Mouse (Mus musculus) kidney, embryonic 16.5 days (tissue): Measurements from ENCODE around the gene Nfkbie. TPM values are rescaled to one million over a fixed set of nuclear protein-coding genes. Genes with fewer than 3 reads are reported as not detected.

Experiments used
- ATAC-seq: fragments of 200-750 bp; cut with Nextera tagmentation; 2 replicates; pipeline ENCODE4 v1.8.0; 2017; ENCODE audit warnings: moderate TSS enrichment; ENCODE audit not compliant: low FRiP score, low TSS enrichment
- H3K27ac ChIP-seq: fragments of 300-500 bp; sonication (generic); 2 replicates; pipeline ENCODE4 v1.5.1; 2014; ENCODE audit warnings: low read length
- H3K27me3 ChIP-seq: fragments of 300-500 bp; sonication (generic); 2 replicates; pipeline ENCODE4 v1.6.1; 2014; ENCODE audit warnings: low read length, control low read depth, mixed read lengths; ENCODE audit not compliant: insufficient read depth
- H3K36me3 ChIP-seq: fragments of 300-500 bp; sonication (generic); 2 replicates; pipeline ENCODE4 v1.6.1; 2014; ENCODE audit warnings: low read length, control low read depth, mixed read lengths; ENCODE audit not compliant: insufficient read depth
- H3K4me1 ChIP-seq: fragments of 300-500 bp; sonication (generic); 2 replicates; pipeline ENCODE4 v1.6.1; 2014; ENCODE audit warnings: low read length, control low read depth, mixed read lengths; ENCODE audit not compliant: insufficient read depth
- H3K4me2 ChIP-seq: fragments of 300-500 bp; sonication (generic); replicated peaks from 2 replicates; pipeline ENCODE4 v1.6.1; 2014; ENCODE audit warnings: low read depth, low read length
- H3K4me3 ChIP-seq: fragments of 300-500 bp; sonication (generic); 2 replicates; pipeline ENCODE4 v1.5.1; 2014; ENCODE audit warnings: mild to moderate bottlenecking, low read length
- H3K9ac ChIP-seq: fragments of 300-500 bp; sonication (generic); replicated peaks from 2 replicates; pipeline ENCODE4 v1.6.1; 2014; ENCODE audit warnings: low read length
- H3K9me3 ChIP-seq: fragments of 300-500 bp; sonication (generic); 2 replicates; pipeline ENCODE4 v1.6.1; 2016; ENCODE audit warnings: low read length, control low read depth
- WGBS: fragments of 180-500 bp; shearing (Covaris S2); extraction: QIAGEN DNeasy Blood & Tissue Kit; methylation state at CpG from one replicate; pipeline ENCODE4 v1.1.7; 2014; 5-methylcytosine and 5-hydroxymethylcytosine counted together
- polyA plus RNA-seq: library from polyadenylated mRNA; unstranded; fragments of >200 nt; fragmentation: Nextera tagmentation; extraction: Ambion mirVana; gene quantifications from 2 replicates; pipeline ENCODE4 v1.2.1, GENCODE M21; 2015

The Nfkbie gene
- polyA plus RNA-seq, 1 experiment from 2014 or later = 5.9 TPM

DNA sequence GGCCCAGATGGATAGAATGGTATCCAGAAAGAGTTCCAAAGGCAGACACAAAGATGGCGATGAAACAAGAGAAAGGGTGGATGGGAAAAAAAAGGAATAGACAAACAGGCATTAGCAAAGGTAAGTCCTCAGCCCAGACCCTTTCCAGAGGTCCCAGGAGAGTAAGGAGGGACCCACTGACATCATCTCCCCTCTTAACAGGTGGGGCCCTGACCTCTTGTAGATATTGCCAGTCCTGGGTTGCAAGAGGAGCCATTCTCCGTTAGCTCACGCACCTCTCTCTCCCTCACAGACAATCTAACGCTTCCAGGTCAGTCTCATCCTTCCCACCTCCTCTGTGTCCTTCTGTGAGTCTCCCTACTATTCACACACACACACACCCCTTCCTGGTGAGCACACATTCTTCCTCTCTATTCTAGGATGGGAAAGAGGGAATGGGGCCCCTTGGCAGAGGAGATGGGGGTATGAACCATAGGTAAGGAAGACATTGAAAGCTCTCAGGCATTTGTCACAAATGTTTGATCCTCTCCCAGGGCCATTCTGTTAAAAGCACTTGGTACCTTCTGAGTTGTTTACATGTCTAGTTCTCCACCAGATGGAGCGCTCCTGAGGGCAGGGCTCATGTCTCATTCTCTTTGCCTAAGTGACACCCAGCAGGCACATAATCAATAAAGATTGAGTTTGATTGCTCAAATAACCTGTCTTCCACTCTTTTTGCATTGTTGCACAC lies 7.9 kb upstream of the Nfkbie start:
- 79% methylated on average over 5 of the region's 5 CpGs for WGBS
- no peak overlapping the region for H3K4me3 ChIP-seq
- H3K27ac ChIP-seq = no peak overlapping the region
- no peak overlapping the region for H3K9ac ChIP-seq
- H3K27me3 ChIP-seq = peaks cover 59% of the 10 kb centered on the region
- no peaks in the 10 kb centered on the region for H3K9me3 ChIP-seq
- no peak overlapping the region for H3K4me2 ChIP-seq
- H3K36me3 ChIP-seq = no peaks in the 10 kb centered on the region
- ATAC-seq = no peak
- H3K4me1 ChIP-seq = peaks cover 22% of the 10 kb centered on the region

DNA sequence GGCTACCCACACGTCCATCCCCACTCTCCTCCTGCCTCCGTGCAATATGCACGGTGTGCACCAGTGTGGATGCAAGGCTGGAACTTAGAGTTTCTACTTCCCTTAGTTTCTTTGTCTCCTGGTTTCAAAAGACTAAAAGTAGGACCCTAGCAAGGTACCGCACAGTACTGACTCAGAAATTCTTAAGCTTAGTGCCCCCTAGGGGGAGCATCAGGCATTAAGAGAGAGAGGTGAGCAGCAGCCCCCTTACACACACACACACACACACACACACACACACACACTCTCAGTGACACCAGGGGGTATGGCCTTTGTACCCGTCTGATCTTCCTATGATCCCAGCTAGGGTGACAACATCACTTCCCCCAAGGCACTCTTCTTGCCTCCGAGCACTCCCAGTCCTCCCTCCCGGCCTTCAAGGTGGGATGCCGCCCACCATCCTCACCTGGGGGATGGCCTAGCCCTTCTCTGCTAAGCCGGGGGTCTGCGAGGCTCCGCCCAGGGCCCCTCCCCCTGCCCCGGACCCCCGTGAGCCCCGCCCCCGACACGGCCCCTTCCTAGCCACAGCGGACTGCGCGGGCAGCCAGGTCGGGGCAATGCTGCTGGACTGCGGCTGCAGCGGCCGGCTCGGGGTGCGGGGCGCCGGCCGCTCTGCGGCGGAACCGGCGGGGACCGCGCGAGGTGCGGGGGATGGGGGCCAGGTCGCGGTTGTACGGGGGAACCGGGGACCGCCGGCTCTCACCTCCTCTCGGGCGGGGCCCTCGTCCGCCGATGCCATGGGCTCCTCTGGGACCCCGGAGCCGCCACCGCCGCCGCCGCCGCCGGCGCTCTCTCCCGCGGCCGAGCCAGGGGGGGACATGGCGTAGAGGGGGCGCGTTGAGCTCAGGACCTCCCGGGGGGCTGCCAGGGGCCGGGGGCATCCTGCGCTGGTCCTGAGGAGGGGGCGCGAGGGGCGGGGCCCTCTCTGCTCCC lies 6.7 kb upstream of the Nfkbie start:
- ATAC-seq = peak; percentile 50
- Histone ChIP-seq H3K4me2 (peak overlapping the region; percentile 95), H3K27ac (0 out of 2 replicates have a peak overlapping the region, but pooled peaks have one; percentile 4), H3K36me3 (no peaks in the 10 kb centered on the region), H3K9me3 (no peaks in the 10 kb centered on the region), H3K27me3 (peaks cover 47% of the 10 kb centered on the region), H3K4me1 (peaks cover 22% of the 10 kb centered on the region), H3K9ac (peak overlapping the region; percentile 74), H3K4me3 (peak overlapping the region; percentile 67)
- WGBS = 4% methylated on average over 56 of the region's 68 CpGs

DNA sequence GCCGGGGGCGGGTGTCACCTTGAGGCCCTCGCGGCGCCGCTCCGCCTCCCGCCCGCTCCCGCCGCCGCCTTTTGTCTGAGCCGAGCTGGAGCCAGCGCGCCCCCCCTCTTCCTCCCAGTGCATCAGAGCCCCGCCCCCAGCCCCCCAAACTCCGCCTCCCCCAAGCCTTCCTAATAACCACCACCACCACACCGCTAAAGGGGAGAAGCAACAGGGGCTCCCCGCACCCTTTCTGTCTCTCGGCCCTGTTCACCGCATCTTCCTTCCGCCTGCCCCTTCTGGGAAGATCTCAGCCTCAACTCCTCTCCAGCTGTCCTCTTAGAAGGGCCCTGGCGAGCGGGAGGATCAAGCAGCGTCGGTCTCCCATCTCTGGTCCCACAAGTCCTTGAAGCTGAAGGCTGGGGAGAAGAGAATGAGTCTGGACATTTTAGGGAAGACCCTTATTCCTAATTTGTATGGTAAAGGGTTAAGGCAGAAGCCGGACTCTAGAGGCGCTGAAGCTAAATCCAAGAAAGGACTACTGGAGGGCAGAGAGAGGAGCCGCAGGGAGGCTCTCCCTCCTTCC lies 5.8 kb upstream of the Nfkbie start, which contains the start of gene Tmem151b:
Gene Tmem151b (minus strand): TSS at position 61 of the 565 bp plus-strand sequence.
- Histone ChIP-seq H3K4me2 (peak within 1 kb of the TSS; percentile 95), H3K27me3 (peaks cover 38% of the 10 kb centered on the region), H3K4me3 (peak within 1 kb of the TSS; percentile 67), H3K36me3 (no peaks in the 10 kb centered on the region), H3K9ac (peak within 1 kb of the TSS; percentile 74), H3K4me1 (peaks cover 20% of the 10 kb centered on the region), H3K27ac (0 out of 2 replicates have a peak within 1 kb of the TSS, but pooled peaks have one; percentile 4), H3K9me3 (no peaks in the 10 kb centered on the region)
- ATAC-seq = no peak
- WGBS = under 1% methylated on average over 19 of the region's 29 CpGs

GRCm38 (mm10) chr17:45550253-45550652 lies 5.2 kb upstream of the Nfkbie start:
- no peak for ATAC-seq
- WGBS = 20% methylated on average over 5 of the region's 5 CpGs
- H3K4me3 ChIP-seq = peak overlapping the region; percentile 67; the same call in 1 of the 2 replicates

DNA sequence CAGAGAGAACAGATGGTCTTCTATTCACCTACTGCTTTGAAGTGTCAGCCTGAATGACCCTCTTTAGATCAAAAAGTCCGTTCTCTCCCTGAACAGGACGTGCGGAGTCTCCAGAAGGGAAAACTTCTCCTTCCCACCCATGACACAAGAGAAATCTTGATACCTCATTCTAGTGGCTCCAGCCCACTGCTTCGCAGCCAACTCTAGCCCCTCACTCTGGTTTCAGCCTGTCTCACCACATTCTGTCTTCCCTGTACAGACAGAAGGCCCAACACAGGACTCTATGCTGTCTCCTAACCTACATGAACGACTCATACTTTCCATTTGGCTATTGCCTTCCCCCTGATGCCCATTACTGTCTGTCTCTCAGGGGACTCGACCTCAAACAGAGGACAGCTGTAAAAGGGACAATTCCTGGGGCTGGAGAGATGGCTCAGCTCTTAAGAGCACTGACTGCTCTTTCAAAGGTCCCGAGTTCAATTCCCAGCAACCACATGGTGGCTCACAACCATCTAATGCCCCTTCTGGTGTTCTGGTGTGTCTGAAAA lies 4.2 kb upstream of the Nfkbie start:
- Histone ChIP-seq H3K36me3 (no peaks in the 10 kb centered on the region), H3K27me3 (peaks cover 25% of the 10 kb centered on the region), H3K4me2 (no peak overlapping the region), H3K9me3 (no peaks in the 10 kb centered on the region), H3K27ac (no peak overlapping the region), H3K9ac (no peak overlapping the region), H3K4me1 (peaks cover 12% of the 10 kb centered on the region), H3K4me3 (no peak overlapping the region)
- 32% methylated on average over 7 of the region's 7 CpGs for WGBS
- ATAC-seq = no peak

More at GRCm38 (mm10) chr17:45550253-45550652, 5.2 kb upstream of the Nfkbie start:
- H3K27me3 ChIP-seq = peaks cover 33% of the 10 kb centered on the region
- H3K4me1 ChIP-seq = peaks cover 15% of the 10 kb centered on the region
- no peak overlapping the region for H3K27ac ChIP-seq
- H3K36me3 ChIP-seq = no peaks in the 10 kb centered on the region
- no peaks in the 10 kb centered on the region for H3K9me3 ChIP-seq
- peak overlapping the region; percentile 95 for H3K4me2 ChIP-seq
- no peak overlapping the region for H3K9ac ChIP-seq

- Histone ChIP-seq H3K9ac (no peak overlapping the region), H3K36me3 (no peaks in the 10 kb centered on the region), H3K4me2 (no peak overlapping the region), H3K4me3 (no peak overlapping the region), H3K27ac (no peak overlapping the region), H3K27me3 (peaks cover 25% of the 10 kb centered on the region), H3K9me3 (no peaks in the 10 kb centered on the region), H3K4me1 (peaks cover 15% of the 10 kb centered on the region)
- WGBS = 5% methylated on average over 8 of the region's 8 CpGs
- peak; percentile 16; the same call in 1 of the 2 replicates for ATAC-seq
Measured at GRCm38 (mm10) chr17:45551816-45552451, 3.6 kb upstream of the Nfkbie start.

- Histone ChIP-seq H3K4me2 (no peak overlapping the region), H3K27me3 (peaks cover 16% of the 10 kb centered on the region), H3K9me3 (no peaks in the 10 kb centered on the region), H3K4me3 (no peak overlapping the region), H3K27ac (no peak overlapping the region), H3K36me3 (no peaks in the 10 kb centered on the region), H3K9ac (no peak overlapping the region), H3K4me1 (peaks cover 27% of the 10 kb centered on the region)
- no peak for ATAC-seq
- WGBS = 77% methylated on average over 3 of the region's 3 CpGs
Measured at GRCm38 (mm10) chr17:45553065-45553464, 2.4 kb upstream of the Nfkbie start.

DNA sequence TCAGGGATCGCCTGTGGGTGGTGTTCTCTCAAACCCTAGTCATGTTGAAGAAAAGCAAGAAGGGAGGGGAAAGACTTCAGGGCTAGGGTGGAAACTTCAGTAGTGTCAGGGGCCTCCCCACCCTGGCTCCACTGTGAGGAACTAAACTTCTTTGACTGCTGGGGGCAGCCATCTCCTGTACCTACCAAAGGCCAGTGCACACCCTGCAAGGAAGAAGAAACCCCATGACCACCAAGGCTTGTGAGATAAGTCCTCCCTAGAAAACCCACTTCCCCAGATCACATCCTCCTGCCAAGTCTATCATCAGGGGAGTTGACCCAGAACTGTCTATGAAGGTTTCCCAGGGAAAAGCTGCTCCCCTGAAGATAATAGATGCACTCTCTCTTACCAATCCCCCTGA lies 1.1 kb upstream of the Nfkbie start:
- H3K4me2 ChIP-seq = no peak overlapping the region

DNA sequence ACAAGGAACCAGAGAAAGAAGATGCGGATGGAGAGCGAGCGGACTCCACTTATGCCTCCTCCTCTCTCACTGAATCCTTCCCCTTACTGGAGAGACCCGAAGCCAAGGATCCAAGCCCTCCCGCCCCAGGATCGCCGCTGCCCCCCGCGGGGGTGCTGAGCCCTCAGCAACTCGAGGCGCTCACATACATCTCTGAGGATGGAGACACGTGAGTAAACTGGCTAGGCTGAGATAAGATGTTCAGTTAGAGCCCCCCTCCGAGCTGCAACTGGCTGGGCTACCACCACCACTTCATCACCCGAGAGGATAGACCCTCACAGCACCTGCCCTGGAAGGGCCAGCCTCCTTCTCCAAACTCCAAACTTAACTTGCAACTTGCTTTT lies 595 bp downstream of the Nfkbie start:
- H3K27me3 ChIP-seq = peaks cover 11% of the 10 kb centered on the region
- H3K4me2 ChIP-seq = peak overlapping the region; percentile 97
- peak overlapping the region; percentile 72 for H3K4me3 ChIP-seq
- no peak for ATAC-seq
- peak overlapping the region; percentile 69 for H3K9ac ChIP-seq
- peaks cover 19% of the 10 kb centered on the region for H3K4me1 ChIP-seq
- no peaks in the 10 kb centered on the region for H3K9me3 ChIP-seq
- no peaks in the 10 kb centered on the region for H3K36me3 ChIP-seq
- WGBS = 3% methylated on average over 14 of the region's 14 CpGs
- no peak overlapping the region for H3K27ac ChIP-seq

More for the DNA sequence above, 1.1 kb upstream of the Nfkbie start:
- no peak overlapping the region for H3K27ac ChIP-seq
- no peak overlapping the region for H3K4me3 ChIP-seq
- H3K9me3 ChIP-seq = no peaks in the 10 kb centered on the region
- H3K36me3 ChIP-seq = no peaks in the 10 kb centered on the region
- WGBS = 38% methylated on average over 1 of the region's 1 CpGs
- peaks cover 11% of the 10 kb centered on the region for H3K27me3 ChIP-seq
- H3K9ac ChIP-seq = no peak overlapping the region
- no peak for ATAC-seq
- peaks cover 27% of the 10 kb centered on the region for H3K4me1 ChIP-seq
